Mouse (Mus musculus): ENCODE measurements at regions not wholly inside any gene's neighbourhood (a gene's known extent, or its start where the extent isn't known, plus 50 kb on each side); places are given as distances from the start of the nearest gene placed in this dataset.
A peak's percentile ranks its signal among the peaks of the same experiment; 100 is the strongest.

GRCm38 (mm10) chr8:88972993-88973690 is 70.8 kb downstream of the Sall1 start:
- Histone ChIP-seq H3K27me3 (no peaks in the 10 kb centered on the region), H3K36me3 (no peaks in the 10 kb centered on the region), H3K4me2 (no peak overlapping the region), H3K4me3 (no peak overlapping the region), H3K4me1 (replicated peaks) (no peaks in the 10 kb centered on the region; the same call in 1 of the 2 replicates), H3K9me3 (no peaks in the 10 kb centered on the region), H3K27ac (replicated peaks) (no peak overlapping the region), H3K9ac (no peak overlapping the region)
- ATAC-seq (ENCODE audit: low FRiP score, low read depth): no peak
- WGBS: 31% methylated on average over 15 of the region's 15 CpGs

- H3K27ac ChIP-seq (replicated peaks): no peak overlapping the region
- no peaks in the 10 kb centered on the region for H3K27me3 ChIP-seq
- no peak overlapping the region for H3K4me3 ChIP-seq
- H3K9ac ChIP-seq: no peak overlapping the region
- no peaks in the 10 kb centered on the region; the same call in 1 of the 2 replicates for H3K4me1 ChIP-seq (replicated peaks)
- H3K36me3 ChIP-seq: no peaks in the 10 kb centered on the region
- ATAC-seq (ENCODE audit: low FRiP score, low read depth): no peak
- no peaks in the 10 kb centered on the region for H3K9me3 ChIP-seq
- H3K4me2 ChIP-seq: no peak overlapping the region
Observed at GRCm38 (mm10) chr8:88958843-88959242, 85.1 kb downstream of the Sall1 start.

- Histone ChIP-seq H3K4me1 (replicated peaks) (no peaks in the 10 kb centered on the region), H3K27ac (replicated peaks) (no peak overlapping the region), H3K36me3 (no peaks in the 10 kb centered on the region), H3K4me2 (no peak overlapping the region), H3K9me3 (no peaks in the 10 kb centered on the region), H3K27me3 (no peaks in the 10 kb centered on the region), H3K4me3 (no peak overlapping the region), H3K9ac (no peak overlapping the region)
- ATAC-seq (ENCODE audit: low FRiP score, low read depth): no peak
- WGBS: 66% methylated on average over 2 of the region's 2 CpGs
Observed at GRCm38 (mm10) chr8:88953178-88953577, 90.8 kb downstream of the Sall1 start.

- Histone ChIP-seq H3K4me3 (no peak overlapping the region), H3K4me1 (replicated peaks) (no peaks in the 10 kb centered on the region), H3K36me3 (no peaks in the 10 kb centered on the region), H3K9me3 (no peaks in the 10 kb centered on the region), H3K27ac (replicated peaks) (no peak overlapping the region), H3K4me2 (no peak overlapping the region), H3K9ac (no peak overlapping the region), H3K27me3 (no peaks in the 10 kb centered on the region)
- no peak for ATAC-seq (ENCODE audit: low FRiP score, low read depth)
- 88% methylated on average over 7 of the region's 7 CpGs for WGBS
Observed at GRCm38 (mm10) chr8:88951829-88952155, 92.2 kb downstream of the Sall1 start.

- Histone ChIP-seq H3K27ac (replicated peaks) (no peak overlapping the region), H3K4me2 (no peak overlapping the region), H3K9me3 (no peaks in the 10 kb centered on the region), H3K36me3 (no peaks in the 10 kb centered on the region), H3K27me3 (no peaks in the 10 kb centered on the region), H3K4me3 (no peak overlapping the region), H3K4me1 (replicated peaks) (no peaks in the 10 kb centered on the region), H3K9ac (no peak overlapping the region)
- WGBS: 88% methylated on average over 16 of the region's 16 CpGs
- ATAC-seq (ENCODE audit: low FRiP score, low read depth): no peak
Observed at GRCm38 (mm10) chr8:88951145-88951828, 92.7 kb downstream of the Sall1 start.

GRCm38 (mm10) chr8:88949975-88950374 is 94.0 kb downstream of the Sall1 start:
- no peak for ATAC-seq (ENCODE audit: low FRiP score, low read depth)

GRCm38 (mm10) chr8:88948981-88949380 is 95.0 kb downstream of the Sall1 start:
- H3K4me2 ChIP-seq: no peak overlapping the region
- H3K4me3 ChIP-seq: no peak overlapping the region
- H3K27me3 ChIP-seq: no peaks in the 10 kb centered on the region
- no peaks in the 10 kb centered on the region for H3K9me3 ChIP-seq
- no peak for ATAC-seq (ENCODE audit: low FRiP score, low read depth)
- no peak overlapping the region for H3K9ac ChIP-seq
- H3K36me3 ChIP-seq: no peaks in the 10 kb centered on the region
- no peaks in the 10 kb centered on the region for H3K4me1 ChIP-seq (replicated peaks)
- WGBS: 73% methylated on average over 16 of the region's 16 CpGs
- H3K27ac ChIP-seq (replicated peaks): no peak overlapping the region

More at GRCm38 (mm10) chr8:88949975-88950374, 94.0 kb downstream of the Sall1 start:
- Histone ChIP-seq H3K9me3 (no peaks in the 10 kb centered on the region), H3K36me3 (no peaks in the 10 kb centered on the region), H3K27me3 (no peaks in the 10 kb centered on the region), H3K4me2 (no peak overlapping the region), H3K9ac (no peak overlapping the region), H3K4me3 (no peak overlapping the region), H3K4me1 (replicated peaks) (no peaks in the 10 kb centered on the region), H3K27ac (replicated peaks) (no peak overlapping the region)
- WGBS: 88% methylated on average over 6 of the region's 6 CpGs

- no peaks in the 10 kb centered on the region for H3K27me3 ChIP-seq
- no peaks in the 10 kb centered on the region for H3K9me3 ChIP-seq
- no peak overlapping the region for H3K4me2 ChIP-seq
- no peak overlapping the region for H3K9ac ChIP-seq
- WGBS: 86% methylated on average over 6 of the region's 6 CpGs
- H3K27ac ChIP-seq (replicated peaks): no peak overlapping the region
- no peaks in the 10 kb centered on the region for H3K4me1 ChIP-seq (replicated peaks)
- no peak overlapping the region for H3K4me3 ChIP-seq
- no peak for ATAC-seq (ENCODE audit: low FRiP score, low read depth)
- H3K36me3 ChIP-seq: no peaks in the 10 kb centered on the region
Observed at GRCm38 (mm10) chr8:88948328-88948727, 95.6 kb downstream of the Sall1 start.

GRCm38 (mm10) chr8:88947384-88947783 is 96.6 kb downstream of the Sall1 start:
- Histone ChIP-seq H3K4me3 (no peak overlapping the region), H3K4me1 (replicated peaks) (no peaks in the 10 kb centered on the region), H3K9me3 (no peaks in the 10 kb centered on the region), H3K27ac (replicated peaks) (no peak overlapping the region), H3K36me3 (no peaks in the 10 kb centered on the region), H3K4me2 (no peak overlapping the region), H3K27me3 (no peaks in the 10 kb centered on the region), H3K9ac (no peak overlapping the region)
- no peak for ATAC-seq (ENCODE audit: low FRiP score, low read depth)
- 67% methylated on average over 3 of the region's 3 CpGs for WGBS

GRCm38 (mm10) chr8:88945656-88946055 is 98.3 kb downstream of the Sall1 start:
- Histone ChIP-seq H3K9me3 (no peaks in the 10 kb centered on the region), H3K4me3 (no peak overlapping the region), H3K27me3 (no peaks in the 10 kb centered on the region), H3K4me1 (replicated peaks) (no peaks in the 10 kb centered on the region), H3K27ac (replicated peaks) (no peak overlapping the region), H3K4me2 (no peak overlapping the region), H3K36me3 (no peaks in the 10 kb centered on the region), H3K9ac (no peak overlapping the region)
- 60% methylated on average over 8 of the region's 8 CpGs for WGBS
- ATAC-seq (ENCODE audit: low FRiP score, low read depth): no peak

GRCm38 (mm10) chr8:88944038-88944437 is 99.9 kb downstream of the Sall1 start:
- WGBS: 56% methylated on average over 4 of the region's 4 CpGs

GRCm38 (mm10) chr8:88939071-88939746 is 104.8 kb downstream of the Sall1 start:
- Histone ChIP-seq H3K4me3 (no peak overlapping the region), H3K36me3 (no peaks in the 10 kb centered on the region), H3K27me3 (no peaks in the 10 kb centered on the region), H3K9me3 (no peaks in the 10 kb centered on the region), H3K9ac (no peak overlapping the region), H3K4me1 (replicated peaks) (peaks cover 5% of the 10 kb centered on the region), H3K27ac (replicated peaks) (no peak overlapping the region), H3K4me2 (peak overlapping the region; percentile 24; the same call in 1 of the 2 replicates)
- 31% methylated on average over 16 of the region's 16 CpGs for WGBS
- ATAC-seq (ENCODE audit: low FRiP score, low read depth): no peak

More at GRCm38 (mm10) chr8:88944038-88944437, 99.9 kb downstream of the Sall1 start:
- Histone ChIP-seq H3K4me2 (no peak overlapping the region), H3K4me3 (no peak overlapping the region), H3K27ac (replicated peaks) (no peak overlapping the region), H3K9ac (no peak overlapping the region), H3K9me3 (no peaks in the 10 kb centered on the region), H3K4me1 (replicated peaks) (peaks cover 4% of the 10 kb centered on the region), H3K27me3 (no peaks in the 10 kb centered on the region), H3K36me3 (no peaks in the 10 kb centered on the region)
- ATAC-seq (ENCODE audit: low FRiP score, low read depth): no peak
